Mouse (Mus musculus) megakaryocyte, embryonic 14.5 days (primary cell): Measurements from ENCODE around the gene Prss33. TPM values are rescaled to one million over a fixed set of nuclear protein-coding genes. Genes with fewer than 3 reads are reported as not detected.

Source experiments
- H3K27me3 ChIP-seq: replicated peaks from 2 replicates; pipeline ENCODE3; 2012; ENCODE audit warnings: inconsistent platforms
- H3K36me3 ChIP-seq: replicated peaks from 2 replicates; pipeline ENCODE3; 2012; ENCODE audit warnings: low read length, inconsistent platforms, mixed read lengths
- H3K4me1 ChIP-seq: 2 replicates; pipeline ENCODE4 v1.6.1; 2012; ENCODE audit warnings: inconsistent platforms
- H3K4me3 ChIP-seq: replicated peaks from 2 replicates; pipeline ENCODE3; 2012; ENCODE audit warnings: moderate library complexity, mild to moderate bottlenecking, inconsistent platforms
- H3K9me3 ChIP-seq: 2 replicates; pipeline ENCODE4 v1.6.1; 2012; ENCODE audit warnings: inconsistent platforms
- FLI1 ChIP-seq: IDR thresholded peaks from 2 replicates; pipeline ENCODE4 v1.6.1; 2012; ENCODE audit warnings: low read length, inconsistent platforms, mixed read lengths
- GATA1 ChIP-seq: IDR thresholded peaks from 3 replicates; pipeline ENCODE4 v1.6.1; 2012; ENCODE audit warnings: mixed read lengths, low read length, inconsistent platforms, borderline replicate concordance
- polyA plus RNA-seq: library from polyadenylated mRNA; stranded (reverse); fragments of >175 nt; gene quantifications from 2 replicates; pipeline ENCODE4 v1.2.3, GENCODE M21; 2012; ENCODE audit warnings: low replicate concordance; ENCODE audit not compliant: insufficient read depth

Prss33 gene
- polyA plus RNA-seq, 1 experiment, result not detected

GRCm38 (mm10) chr17:23788973-23789372 lies 46.9 kb downstream of the Prss33 start:
- no peaks in the 10 kb centered on the region for H3K9me3 ChIP-seq
- TF ChIP-seq GATA1 (no peak), FLI1 (no peak)

GRCm38 (mm10) chr17:23786510-23786931 lies 49.3 kb downstream of the Prss33 start:
- H3K27me3 ChIP-seq, result peaks cover 4% of the 10 kb centered on the region
- H3K4me3 ChIP-seq, result peak overlapping the region; percentile 89

More at GRCm38 (mm10) chr17:23788973-23789372, 46.9 kb downstream of the Prss33 start:
- peaks cover 4% of the 10 kb centered on the region for H3K27me3 ChIP-seq
- H3K36me3 ChIP-seq, result no peaks in the 10 kb centered on the region
- H3K4me1 ChIP-seq, result peaks cover 49% of the 10 kb centered on the region
- no peak overlapping the region for H3K4me3 ChIP-seq

GRCm38 (mm10) chr17:23785561-23786471 lies 50.0 kb downstream of the Prss33 start, which contains the start of gene Flywch2:
Gene Flywch2 (minus strand): TSS chr17:23786081.
- no peaks in the 10 kb centered on the region for H3K9me3 ChIP-seq
- peaks cover 33% of the 10 kb centered on the region for H3K4me1 ChIP-seq
- H3K36me3 ChIP-seq, result no peaks in the 10 kb centered on the region
- TF ChIP-seq FLI1 (no peak), GATA1 (no peak)
- H3K4me3 ChIP-seq, result peak within 1 kb of the TSS; percentile 89
- peaks cover 4% of the 10 kb centered on the region for H3K27me3 ChIP-seq

More at GRCm38 (mm10) chr17:23786510-23786931, 49.3 kb downstream of the Prss33 start:
- TF ChIP-seq FLI1 (no peak), GATA1 (no peak)
- Histone ChIP-seq H3K36me3 (no peaks in the 10 kb centered on the region), H3K4me1 (peaks cover 39% of the 10 kb centered on the region), H3K9me3 (no peaks in the 10 kb centered on the region)

- H3K9me3 ChIP-seq, result no peaks in the 10 kb centered on the region
- no peak for TF ChIP-seq FLI1
- no peak for TF ChIP-seq GATA1
- H3K36me3 ChIP-seq, result no peaks in the 10 kb centered on the region
These were observed 52.5 kb downstream of the Prss33 start for GRCm38 (mm10) chr17:23783352-23783751.

More at GRCm38 (mm10) chr17:23783352-23783751, 52.5 kb downstream of the Prss33 start:
- H3K27me3 ChIP-seq, result peaks cover 6% of the 10 kb centered on the region
- H3K4me3 ChIP-seq, result no peak overlapping the region
- H3K4me1 ChIP-seq, result peaks cover 25% of the 10 kb centered on the region

Other genes with a start within 250 kb of the Prss33 start
- 0.96 TPM in 1 of 2 replicates, not detected in the other for gene Zfp13, start 236.6 kb downstream of the Prss33 start, polyA plus RNA-seq
- not detected in 2 replicates for gene Zscan10, start 235.2 kb downstream of the Prss33 start, polyA plus RNA-seq
- gene Mmp25, start 190.8 kb downstream of the Prss33 start, polyA plus RNA-seq, result not detected in 2 replicates
- gene Bicdl2, start 175.6 kb downstream of the Prss33 start, polyA plus RNA-seq, result not detected in 2 replicates
- 263 and 516 TPM in 2 replicates for gene Hcfc1r1, start 162.5 kb downstream of the Prss33 start, polyA plus RNA-seq
- gene Thoc6, start 162.2 kb downstream of the Prss33 start, polyA plus RNA-seq, result 67.3 and 89.9 TPM in 2 replicates
- gene Tnfrsf12a, start 158.6 kb downstream of the Prss33 start, polyA plus RNA-seq, result 3.1 TPM in 1 of 2 replicates, not detected in the other
- 0.48 TPM in 1 of 2 replicates, not detected in the other for gene Cldn6, start 156.8 kb downstream of the Prss33 start, polyA plus RNA-seq
- not detected in 2 replicates for gene Cldn9, start 152.0 kb downstream of the Prss33 start, polyA plus RNA-seq
- gene 1520401A03Rik, start 113.3 kb downstream of the Prss33 start, polyA plus RNA-seq, result 0.22 TPM in 1 of 2 replicates, not detected in the other
- 43.9 and 71.2 TPM in 2 replicates for gene Pkmyt1, start 109.7 kb downstream of the Prss33 start, polyA plus RNA-seq
- 1.7 TPM in 1 of 2 replicates, not detected in the other for gene Paqr4, start 95.2 kb downstream of the Prss33 start, polyA plus RNA-seq
- gene Kremen2, start 90.2 kb downstream of the Prss33 start, polyA plus RNA-seq, result not detected in 2 replicates
- 6.0 and 53.7 TPM in 2 replicates for gene Flywch1, start 64.5 kb downstream of the Prss33 start, polyA plus RNA-seq
- 17.2 and 29.2 TPM in 2 replicates for gene Flywch2, start 50.0 kb downstream of the Prss33 start, polyA plus RNA-seq
- gene Srrm2, start 45.5 kb downstream of the Prss33 start, polyA plus RNA-seq, result 117 and 357 TPM in 2 replicates
- 484 and 719 TPM in 2 replicates for gene Elob, start 6.9 kb downstream of the Prss33 start, polyA plus RNA-seq
- not detected in 2 replicates for gene Prss32, start 7.8 kb upstream of the Prss33 start, polyA plus RNA-seq
- gene Prss41, start 8.1 kb upstream of the Prss33 start, polyA plus RNA-seq, result 0.28 TPM in 1 of 2 replicates, not detected in the other
- not detected in 2 replicates for gene Prss21, start 32.0 kb upstream of the Prss33 start, polyA plus RNA-seq
- gene Dcpp1, start 44.8 kb upstream of the Prss33 start, polyA plus RNA-seq, result not detected in 2 replicates
- not detected in 2 replicates for gene Dcpp2, start 44.8 kb upstream of the Prss33 start, polyA plus RNA-seq
- gene Dcpp3, start 81.4 kb upstream of the Prss33 start, polyA plus RNA-seq, result not detected in 2 replicates
- gene Sbp, start 105.6 kb upstream of the Prss33 start, polyA plus RNA-seq, result not detected in 2 replicates
- not detected in 2 replicates for gene Sbpl, start 119.2 kb upstream of the Prss33 start, polyA plus RNA-seq
- gene Prss30, start 144.5 kb upstream of the Prss33 start, polyA plus RNA-seq, result 0.09 TPM in 1 of 2 replicates, not detected in the other
- gene Prss22, start 162.0 kb upstream of the Prss33 start, polyA plus RNA-seq, result 2.3 and 9.3 TPM in 2 replicates
- not detected in 2 replicates for gene Prss27, start 202.1 kb upstream of the Prss33 start, polyA plus RNA-seq
- 5.6 and 38.5 TPM in 2 replicates for gene Kctd5, start 237.4 kb upstream of the Prss33 start, polyA plus RNA-seq